Mouse (Mus musculus) spleen, adult 2 months (tissue): Measurements from ENCODE around the gene Ror2. TPM values are rescaled to one million over a fixed set of nuclear protein-coding genes. Genes with fewer than 3 reads are reported as not detected.

ENCODE experiments used
- DNase-seq, 2 experiments: peaks; one replicate each; pipeline versions ENCODE4 v3.0.0 to v3.0.0-alpha.2; 2012 to 2021; ENCODE audit warnings: low spot score in 2 of 2, low read depth in 1 of 2
- H3K27ac ChIP-seq: fragments of 200-500 bp; 2 replicates; pipeline ENCODE4 v1.5.1; 2012; ENCODE audit warnings: low read length, inconsistent platforms; ENCODE audit not compliant: insufficient read depth
- H3K27me3 ChIP-seq: fragments of 200-500 bp; 2 replicates; pipeline ENCODE4 v1.6.1; 2012; ENCODE audit warnings: mild to moderate bottlenecking, moderate library complexity, low read length, inconsistent platforms; ENCODE audit not compliant: control insufficient read depth, insufficient read depth
- H3K36me3 ChIP-seq: fragments of 200-500 bp; 2 replicates; pipeline ENCODE4 v1.6.1; 2012; ENCODE audit warnings: mild to moderate bottlenecking, low read length, inconsistent platforms; ENCODE audit not compliant: control insufficient read depth, insufficient read depth
- H3K4me1 ChIP-seq: fragments of 200-500 bp; 2 replicates; pipeline ENCODE4 v1.6.1; 2011; ENCODE audit warnings: inconsistent platforms; ENCODE audit not compliant: control insufficient read depth, insufficient read depth, insufficient read length
- H3K4me3 ChIP-seq: fragments of 200-500 bp; 2 replicates; pipeline ENCODE4 v1.5.1; 2011; ENCODE audit warnings: mild to moderate bottlenecking, inconsistent platforms; ENCODE audit not compliant: insufficient read depth, insufficient read length; ENCODE audit errors: extremely low read depth
- CTCF ChIP-seq: fragments of 200-500 bp; IDR thresholded peaks from 2 replicates; pipeline ENCODE4 v1.5.1; 2011; ENCODE audit warnings: mild to moderate bottlenecking, inconsistent platforms; ENCODE audit not compliant: insufficient read depth, insufficient read length, insufficient replicate concordance; ENCODE audit errors: extremely low read depth
- POLR2A ChIP-seq: fragments of 200-500 bp; IDR thresholded peaks from 2 replicates; pipeline ENCODE4 v1.6.1; 2011; ENCODE audit warnings: low read depth, low read length, inconsistent platforms
- WGBS: fragments of 180-500 bp; shearing (Covaris S2); methylation state at CpG from one replicate; pipeline ENCODE4 v1.1.7; 2018; 5-methylcytosine and 5-hydroxymethylcytosine counted together
- polyA plus RNA-seq: library from polyadenylated mRNA; depleted of rRNA; stranded (reverse); fragments of >200 nt; gene quantifications from 2 replicates; pipeline ENCODE4 v1.2.3, GENCODE M21; 2012

The Ror2 gene
- polyA plus RNA-seq, 1 experiment = 2.3 TPM

- 85% methylated on average over 5 of the region's 5 CpGs for WGBS
- no peak overlapping the region for H3K4me3 ChIP-seq
- H3K27ac ChIP-seq = no peak overlapping the region
- H3K4me1 ChIP-seq = no peaks in the 10 kb centered on the region
- no peaks in the 10 kb centered on the region for H3K27me3 ChIP-seq
- no peaks in the 10 kb centered on the region for H3K36me3 ChIP-seq
- no peak for DNase-seq
- no peak for TF ChIP-seq CTCF
- no peak for TF ChIP-seq POLR2A
Measured at GRCm38 (mm10) chr13:53310442-53310841, 24.5 kb upstream of the Ror2 start.

- no peak overlapping the region for H3K27ac ChIP-seq
- 5% methylated on average over 15 of the region's 15 CpGs for WGBS
- no peak for DNase-seq
Measured at GRCm38 (mm10) chr13:53309661-53310160, 23.8 kb upstream of the Ror2 start.

GRCm38 (mm10) chr13:53309148-53309547 is 23.2 kb upstream of the Ror2 start:
- no peak for DNase-seq
- WGBS = 45% methylated on average over 9 of the region's 9 CpGs
- TF ChIP-seq CTCF (no peak), POLR2A (no peak)
- Histone ChIP-seq H3K4me1 (no peaks in the 10 kb centered on the region), H3K36me3 (no peaks in the 10 kb centered on the region), H3K4me3 (no peak overlapping the region), H3K27me3 (no peaks in the 10 kb centered on the region), H3K27ac (no peak overlapping the region)

More at GRCm38 (mm10) chr13:53309661-53310160, 23.8 kb upstream of the Ror2 start:
- Histone ChIP-seq H3K4me3 (no peak overlapping the region), H3K4me1 (no peaks in the 10 kb centered on the region), H3K27me3 (no peaks in the 10 kb centered on the region), H3K36me3 (no peaks in the 10 kb centered on the region)
- no peak for TF ChIP-seq POLR2A
- TF ChIP-seq CTCF = no peak

GRCm38 (mm10) chr13:53306836-53307235 is 20.9 kb upstream of the Ror2 start:
- no peaks in the 10 kb centered on the region for H3K36me3 ChIP-seq
- no peaks in the 10 kb centered on the region for H3K4me1 ChIP-seq
- no peak overlapping the region for H3K4me3 ChIP-seq
- TF ChIP-seq POLR2A = no peak
- H3K27me3 ChIP-seq = no peaks in the 10 kb centered on the region
- DNase-seq = no peak
- H3K27ac ChIP-seq = no peak overlapping the region
- 80% methylated on average over 5 of the region's 5 CpGs for WGBS

- 0 out of 2 replicates have a peak, but pooled peaks cover 2% of the 10 kb centered on the region for H3K27me3 ChIP-seq
- no peak overlapping the region for H3K27ac ChIP-seq
- H3K36me3 ChIP-seq = no peaks in the 10 kb centered on the region
- TF ChIP-seq POLR2A (no peak), CTCF (no peak)
- H3K4me3 ChIP-seq = no peak overlapping the region
- 70% methylated on average over 8 of the region's 8 CpGs for WGBS
- no peak for DNase-seq
- no peaks in the 10 kb centered on the region for H3K4me1 ChIP-seq
Measured at GRCm38 (mm10) chr13:53305256-53305655, 19.3 kb upstream of the Ror2 start.

GRCm38 (mm10) chr13:53302688-53303087 is 16.8 kb upstream of the Ror2 start:
- TF ChIP-seq CTCF (no peak), POLR2A (no peak)
- H3K36me3 ChIP-seq = no peaks in the 10 kb centered on the region
- 87% methylated on average over 10 of the region's 10 CpGs for WGBS
- DNase-seq = no peak
- H3K4me1 ChIP-seq = no peaks in the 10 kb centered on the region
- 0 out of 2 replicates have a peak, but pooled peaks cover 2% of the 10 kb centered on the region for H3K27me3 ChIP-seq
- H3K27ac ChIP-seq = no peak overlapping the region
- no peak overlapping the region for H3K4me3 ChIP-seq

- H3K27ac ChIP-seq = no peak overlapping the region
- no peaks in the 10 kb centered on the region for H3K4me1 ChIP-seq
- H3K27me3 ChIP-seq = no peaks in the 10 kb centered on the region
- H3K36me3 ChIP-seq = no peaks in the 10 kb centered on the region
- 46% methylated on average over 12 of the region's 12 CpGs for WGBS
- no peak for DNase-seq
- no peak overlapping the region for H3K4me3 ChIP-seq
- TF ChIP-seq POLR2A (no peak), CTCF (no peak)
Measured at GRCm38 (mm10) chr13:53293065-53293464, 7.1 kb upstream of the Ror2 start.

- TF ChIP-seq POLR2A (no peak), CTCF (no peak)
- H3K36me3 ChIP-seq = no peaks in the 10 kb centered on the region
- 73% methylated on average over 3 of the region's 3 CpGs for WGBS
Measured at GRCm38 (mm10) chr13:53292244-53292643, 6.3 kb upstream of the Ror2 start.

More at GRCm38 (mm10) chr13:53292244-53292643, 6.3 kb upstream of the Ror2 start:
- no peak overlapping the region for H3K27ac ChIP-seq
- H3K4me1 ChIP-seq = no peaks in the 10 kb centered on the region
- H3K4me3 ChIP-seq = no peak overlapping the region
- DNase-seq = no peak
- H3K27me3 ChIP-seq = no peaks in the 10 kb centered on the region
